Mouse (Mus musculus) monocyte, adult 5-6 weeks (primary cell): ENCODE measurements around the gene 1700020N01Rik. TPM values are rescaled to one million over a fixed set of nuclear protein-coding genes. Genes with fewer than 3 reads are reported as not detected.

Source experiments
- ATAC-seq: fragments of 153-309, 156-312 bp; replicated peaks from 2 replicates; pipeline ENCODE4 v1.8.0; 2017; ENCODE audit warnings: mild to moderate bottlenecking; ENCODE audit not compliant: low TSS enrichment, insufficient number of reproducible peaks, severe bottlenecking, poor library complexity, low FRiP score
- total RNA-seq: library from RNA; stranded (forward); fragments of 200-1000, 200-491, 200-594 nt; gene quantifications from 3 replicates; pipeline ENCODE4 v1.2.3, GENCODE M21; 2017

The 1700020N01Rik gene
- total RNA-seq, 1 experiment from 2014 or later, result not detected

GRCm38 (mm10) chr10:21652426-21653345, 59.7 kb downstream of the 1700020N01Rik start:
- no peak for ATAC-seq

DNA sequence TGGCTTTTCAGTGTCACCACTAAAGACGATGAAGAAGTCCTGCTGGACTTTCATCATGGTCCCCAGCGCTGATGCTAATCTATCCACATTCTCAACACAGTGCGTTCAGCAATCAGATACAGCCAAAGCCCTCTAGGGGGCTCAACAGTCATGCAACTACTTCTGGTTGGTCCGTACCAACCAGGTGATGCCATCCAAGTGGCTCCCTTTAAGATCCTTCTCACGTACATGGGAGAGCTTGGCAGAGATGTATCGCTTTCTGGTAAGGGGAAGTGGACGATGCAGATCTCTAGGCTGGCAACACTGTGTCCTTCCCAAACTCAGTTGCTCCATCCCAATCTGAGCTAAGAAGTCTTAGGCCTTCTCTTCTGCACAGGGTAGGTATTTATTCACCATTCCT, 60.5 kb downstream of the 1700020N01Rik start:
- ATAC-seq, result no peak

GRCm38 (mm10) chr10:21659576-21660246, 66.8 kb downstream of the 1700020N01Rik start:
- no peak for ATAC-seq

GRCm38 (mm10) chr10:21668976-21669375, 76.0 kb downstream of the 1700020N01Rik start:
- ATAC-seq, result no peak

GRCm38 (mm10) chr10:21669750-21670161, 76.8 kb downstream of the 1700020N01Rik start:
- no peak for ATAC-seq

- no peak for ATAC-seq
These were observed 77.2 kb downstream of the 1700020N01Rik start for GRCm38 (mm10) chr10:21670168-21670567.

Other genes starting within 250 kb of the 1700020N01Rik start
- gene Aldh8a1, start 215.9 kb upstream of the 1700020N01Rik start, total RNA-seq, result not detected in 3 replicates